Mouse (Mus musculus): ENCODE data around the gene Wwp2.
"Not testable (repeated sequence)": the region's sequence is repeated elsewhere in the genome, so short reads cannot be mapped to it uniquely, and the experiment has no call there.

The Wwp2 gene

GRCm38 (mm10) chr8:107473369-107473768 lies 37.2 kb downstream of the Wwp2 start:
- in situ Hi-C loops (cut with MboI, MseI), result no loop called here

DNA sequence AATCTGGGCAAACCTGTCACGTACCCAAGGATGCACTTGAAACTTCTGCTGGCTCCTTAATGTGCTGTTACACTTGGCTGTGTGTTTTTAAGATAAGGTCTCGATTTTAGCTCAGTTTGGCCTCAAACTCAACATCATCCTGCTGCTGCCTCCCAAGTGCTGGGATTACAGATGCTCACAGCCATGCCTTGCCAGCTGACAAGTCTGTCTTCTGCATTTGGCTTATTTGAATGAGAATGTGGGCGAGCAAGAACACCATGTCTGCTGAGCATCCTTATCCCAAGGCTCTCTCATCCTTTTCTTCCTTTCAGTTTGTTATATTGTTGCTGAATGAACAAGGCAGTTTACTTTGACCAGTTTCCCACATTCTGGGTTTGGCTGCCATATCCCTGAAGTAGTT lies 39.4 kb downstream of the Wwp2 start:
- in situ Hi-C loops (cut with MboI, MseI), result no loop called here

- in situ Hi-C loops (cut with MboI, MseI), result not testable (repeated sequence)
Measured at GRCm38 (mm10) chr8:107476786-107477185, 40.6 kb downstream of the Wwp2 start.

DNA sequence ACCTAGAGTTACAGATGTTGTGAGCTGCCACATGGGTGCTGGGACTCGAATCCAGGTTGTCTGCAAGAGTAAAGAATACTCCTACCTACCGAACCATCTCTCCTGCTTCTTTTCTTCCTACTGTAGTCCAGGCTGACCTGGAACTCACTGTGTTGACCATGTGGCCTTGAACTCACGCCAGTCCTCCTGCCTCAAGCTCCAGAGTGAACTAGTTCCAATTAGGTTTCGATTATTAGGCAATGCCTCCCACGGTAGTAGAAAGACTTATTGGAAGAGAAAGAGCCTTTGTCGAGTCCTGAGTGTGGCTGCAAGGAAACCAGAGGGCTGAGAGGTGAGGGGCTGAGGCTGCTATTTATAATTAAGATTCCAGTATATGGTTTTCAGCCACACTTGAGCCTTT lies 42.6 kb downstream of the Wwp2 start:
- in situ Hi-C loops (cut with MboI, MseI), result no loop called here

DNA sequence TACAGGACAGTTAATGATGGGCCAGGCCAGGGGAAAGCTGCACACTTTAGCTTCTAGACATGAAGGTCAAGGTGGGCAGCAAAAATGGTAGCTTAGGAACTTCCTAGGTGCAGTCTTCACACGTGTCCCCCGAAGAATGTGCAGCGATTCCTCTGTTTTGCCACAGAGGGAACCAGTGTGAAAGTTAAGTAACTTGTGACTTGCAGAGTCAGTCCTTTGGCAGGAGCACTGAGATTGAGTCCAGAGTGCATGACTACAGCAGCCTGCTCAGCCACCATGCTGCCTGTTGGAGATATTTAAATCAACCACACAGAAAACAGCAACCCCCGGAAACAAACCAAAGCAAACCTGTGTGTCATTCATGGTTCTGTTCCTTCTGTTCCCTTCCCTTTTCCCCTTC lies 44.3 kb downstream of the Wwp2 start:
- in situ Hi-C loops (cut with MboI, MseI), result no loop called here

- in situ Hi-C loops (cut with MboI, MseI), result no loop called here
Measured at GRCm38 (mm10) chr8:107483250-107483649, 47.1 kb downstream of the Wwp2 start.

GRCm38 (mm10) chr8:107484956-107485355 lies 48.8 kb downstream of the Wwp2 start:
- in situ Hi-C loops (cut with MboI, MseI), result no loop called here

DNA sequence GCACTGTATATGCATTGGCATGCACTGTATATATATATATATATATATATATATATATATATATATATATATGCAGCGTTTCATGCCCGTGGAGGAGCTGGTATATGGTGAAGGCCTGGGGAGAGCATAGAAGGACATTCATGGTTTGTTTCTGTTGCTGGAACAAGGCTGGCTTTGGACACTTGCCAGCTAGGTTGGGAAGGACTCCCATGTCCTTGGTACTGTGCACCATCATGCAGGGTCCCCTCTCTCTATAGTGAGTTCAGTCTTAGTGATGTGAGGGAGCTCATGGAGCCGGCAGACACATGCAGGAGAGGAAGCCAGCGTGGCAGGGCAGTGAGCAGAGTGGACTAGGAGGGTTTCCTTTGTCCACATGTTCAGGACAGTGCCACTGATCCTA lies 52.4 kb downstream of the Wwp2 start:
- in situ Hi-C loops (cut with MboI, MseI), result no loop called here

GRCm38 (mm10) chr8:107489086-107489485 lies 52.9 kb downstream of the Wwp2 start:
- in situ Hi-C loops (cut with MboI, MseI), result no loop called here

DNA sequence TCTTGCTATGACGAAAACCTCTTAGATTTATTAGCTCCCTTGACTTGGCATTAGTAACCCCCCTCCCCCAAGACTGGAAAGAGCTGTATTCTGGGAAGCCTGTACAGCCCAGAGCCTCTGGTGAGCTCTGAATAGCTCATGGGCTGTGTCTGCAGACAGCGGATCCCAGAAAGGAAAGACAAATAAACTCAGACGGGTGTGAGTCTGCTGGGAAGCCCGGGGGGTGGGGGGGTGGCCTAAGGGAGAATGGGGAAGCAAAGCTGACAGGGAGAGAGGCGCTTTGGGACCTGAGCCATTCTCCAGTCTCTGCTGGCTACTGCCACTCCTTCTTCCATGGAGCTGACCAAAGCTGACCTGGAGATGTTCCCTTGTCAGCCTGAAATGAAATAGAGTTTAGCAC lies 53.8 kb downstream of the Wwp2 start:
- in situ Hi-C loops (cut with MboI, MseI), result no loop called here

DNA sequence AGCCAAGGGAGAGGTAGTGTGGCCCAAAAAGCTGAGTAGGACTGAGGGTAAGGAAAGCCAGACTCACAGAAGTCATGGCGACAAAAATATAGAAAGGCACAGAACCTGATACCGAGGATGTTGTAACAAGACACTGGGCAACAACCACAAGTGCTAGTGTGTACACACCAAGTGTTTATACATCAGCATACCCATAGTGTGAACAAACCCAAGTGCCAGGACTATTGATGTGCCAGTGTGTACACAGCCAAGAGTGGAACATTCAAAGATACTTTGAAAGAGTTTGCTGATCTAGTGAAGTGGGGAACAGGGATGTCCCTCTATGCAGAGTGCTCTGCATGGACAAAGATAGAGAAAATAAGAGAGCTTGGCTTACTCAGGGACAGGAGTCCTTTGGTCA lies 54.5 kb downstream of the Wwp2 start:
- in situ Hi-C loops (cut with MboI, MseI), result no loop called here

DNA sequence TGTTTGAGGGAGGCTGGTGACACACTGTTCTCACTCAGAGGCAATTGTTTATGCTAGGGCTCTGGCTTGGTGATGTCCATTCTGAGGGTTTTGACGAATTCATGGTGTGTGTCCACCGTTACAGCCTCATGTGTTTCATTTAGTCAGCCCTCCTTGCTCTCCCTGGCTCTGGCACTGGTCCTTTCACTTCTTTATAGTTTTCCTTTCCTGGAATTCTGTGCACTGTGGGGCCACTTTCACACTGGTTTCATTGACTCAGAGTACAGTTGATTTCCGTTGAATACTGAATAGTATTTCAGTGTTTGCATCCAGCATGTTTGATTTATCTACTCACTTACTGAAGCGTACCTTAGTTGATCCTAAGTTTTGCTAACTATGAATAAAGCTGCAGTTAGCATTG lies 55.0 kb downstream of the Wwp2 start:
- in situ Hi-C loops (cut with MboI, MseI), result no loop called here

- in situ Hi-C loops (cut with MboI, MseI), result no loop called here
Measured at GRCm38 (mm10) chr8:107491831-107492230, 55.7 kb downstream of the Wwp2 start.

DNA sequence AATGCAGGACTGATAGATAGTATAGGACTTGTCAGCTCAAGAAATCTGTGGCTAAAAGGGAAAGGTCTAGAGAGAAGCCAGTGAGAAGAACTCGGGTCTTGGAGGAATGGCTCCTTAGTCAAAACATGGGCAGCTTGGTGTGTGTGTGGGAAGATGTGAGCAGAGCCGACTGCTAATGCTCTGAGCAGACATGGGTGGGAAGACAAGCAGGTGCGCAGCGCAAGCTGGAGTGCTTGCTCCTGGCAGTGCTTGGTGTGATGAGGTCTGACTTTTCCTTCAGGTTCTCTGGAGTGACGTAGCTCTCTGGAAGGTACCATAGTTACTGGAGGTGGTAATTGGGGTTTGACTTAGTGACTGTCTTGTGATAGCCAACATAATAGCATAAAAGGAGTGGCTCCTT lies 56.6 kb downstream of the Wwp2 start:
- in situ Hi-C loops (cut with MboI, MseI), result no loop called here

DNA sequence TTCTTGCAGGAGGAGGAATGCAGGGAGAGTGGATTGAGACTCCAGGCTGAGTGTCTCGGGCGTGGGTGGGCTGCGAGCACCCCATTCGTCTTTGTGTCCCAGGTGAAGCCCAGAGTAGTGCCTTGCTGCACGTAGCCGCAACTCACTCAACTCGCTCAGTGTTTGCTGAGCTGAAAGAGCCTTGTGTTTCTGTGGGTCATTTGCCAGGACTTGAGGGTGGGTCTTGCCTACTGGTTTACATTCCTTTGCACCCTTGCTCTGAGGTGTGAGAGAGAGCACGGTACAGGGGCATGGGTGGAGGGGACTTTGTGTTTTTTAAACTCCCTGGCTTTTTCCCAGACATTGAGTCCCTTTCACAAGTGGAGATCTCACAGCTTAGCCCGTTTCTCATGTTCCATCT lies 59.3 kb downstream of the Wwp2 start:
- in situ Hi-C loops (cut with MboI, MseI), result no loop called here

GRCm38 (mm10) chr8:107497708-107498107 lies 61.5 kb downstream of the Wwp2 start:
- in situ Hi-C loops (cut with MboI, MseI), result no loop called here

- in situ Hi-C loops (cut with MboI, MseI), result no loop called here
Measured at GRCm38 (mm10) chr8:107498390-107498789, 62.2 kb downstream of the Wwp2 start.

DNA sequence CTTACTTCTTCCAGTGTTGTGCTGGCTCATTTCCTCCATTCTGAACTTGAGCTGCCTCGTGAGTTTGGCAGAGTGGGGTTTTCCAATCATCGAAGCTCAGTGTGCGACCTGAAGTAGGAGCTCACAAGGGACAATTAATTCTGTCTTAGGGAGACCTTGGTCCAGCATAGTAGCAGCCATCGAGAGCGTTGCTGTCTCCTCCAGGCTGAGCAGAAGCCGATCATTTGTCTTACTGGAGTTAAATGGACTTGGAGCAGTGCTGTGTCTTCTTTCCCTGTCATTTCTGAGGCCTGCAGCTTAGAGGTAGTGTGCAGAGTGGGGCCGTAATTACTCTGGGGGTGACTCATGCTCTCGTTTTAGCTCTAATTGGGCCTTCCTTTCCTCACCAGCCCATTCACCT lies 62.6 kb downstream of the Wwp2 start:
- in situ Hi-C loops (cut with MboI, MseI), result no loop called here

DNA sequence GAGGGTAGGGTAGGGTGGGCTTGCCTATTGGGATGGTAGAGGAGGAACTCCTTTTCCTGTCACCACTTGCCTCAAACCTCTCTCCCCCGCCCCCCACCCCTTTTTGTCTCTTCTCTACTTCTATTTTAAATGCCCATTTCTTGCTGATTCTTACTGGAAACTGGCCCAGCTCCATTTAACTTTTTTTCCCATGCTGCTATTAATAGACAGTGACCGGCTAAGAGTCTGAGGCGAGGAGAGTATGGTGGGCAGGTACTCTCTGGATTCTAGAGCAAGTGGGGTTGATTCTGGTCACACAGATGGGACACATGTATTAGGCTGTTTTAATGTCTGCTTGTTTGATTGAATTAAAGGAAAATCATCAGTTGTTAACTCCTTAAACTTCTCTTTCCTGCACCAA lies 63.4 kb downstream of the Wwp2 start:
- in situ Hi-C loops (cut with MboI, MseI), result no loop called here

DNA sequence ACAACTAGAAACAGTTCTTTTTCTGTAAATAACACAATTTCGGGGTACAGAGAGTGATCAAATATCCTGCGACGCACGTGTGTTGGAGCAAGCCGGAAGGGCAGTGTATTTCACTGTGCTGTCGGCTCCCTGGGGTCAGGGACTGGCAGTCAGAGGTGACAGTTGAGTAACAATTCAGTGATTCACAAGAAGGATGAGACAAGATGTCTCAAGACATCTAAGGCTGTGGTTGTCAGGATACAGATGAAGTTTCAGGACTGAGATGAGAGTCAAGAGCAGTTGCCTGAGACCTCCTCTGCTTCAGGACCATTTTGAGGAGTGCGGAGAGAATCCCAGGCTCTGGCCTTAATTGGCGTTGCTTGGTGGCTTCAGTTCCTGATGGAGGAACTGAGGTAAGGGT lies 66.2 kb downstream of the Wwp2 start:
- in situ Hi-C loops (cut with MboI, MseI), result no loop called here

- in situ Hi-C loops (cut with MboI, MseI), result no loop called here
Measured at GRCm38 (mm10) chr8:107502922-107503321, 66.8 kb downstream of the Wwp2 start.

- in situ Hi-C loops (cut with MboI, MseI), result no loop called here
Measured at GRCm38 (mm10) chr8:107503354-107503753, 67.2 kb downstream of the Wwp2 start.

DNA sequence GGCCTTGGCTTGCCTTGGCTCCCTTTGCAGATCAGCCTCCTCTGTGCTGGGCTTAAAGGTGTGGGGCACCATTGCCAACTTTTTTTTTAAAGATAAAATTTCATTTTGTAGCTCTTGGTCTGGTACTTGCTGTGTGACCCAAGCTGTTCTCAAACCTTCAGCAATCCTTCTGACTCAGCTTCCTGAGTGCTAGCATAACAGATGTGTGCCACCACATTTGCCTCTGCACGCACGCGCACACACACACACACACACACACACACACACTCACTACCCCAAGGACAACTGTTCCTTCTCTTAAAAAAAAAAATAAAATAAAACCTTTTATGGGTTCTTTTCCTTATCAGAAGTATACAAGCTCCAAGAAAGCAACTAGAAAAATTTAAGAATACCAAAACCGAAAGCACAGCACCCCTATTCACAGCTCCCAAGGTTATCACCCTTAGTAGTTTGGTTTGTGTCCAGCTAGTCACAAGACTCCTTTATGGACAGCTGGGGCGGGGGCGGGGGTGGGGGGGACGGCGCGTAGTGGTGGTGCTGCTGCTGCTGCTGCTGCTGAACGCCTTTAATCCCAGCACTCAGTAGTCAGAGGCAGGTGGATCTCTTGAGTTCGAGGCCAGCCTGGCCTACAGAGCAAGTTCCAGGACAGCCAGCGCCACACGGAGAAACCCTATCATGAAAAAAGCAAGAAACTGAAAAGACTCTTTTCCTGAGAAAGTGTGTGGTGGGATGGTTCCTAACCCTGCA lies 68.2 kb downstream of the Wwp2 start:
- in situ Hi-C loops (cut with MboI, MseI), result no loop called here

- in situ Hi-C loops (cut with MboI, MseI), result loop anchor here in 1 of 2 experiments (5.0 kb wide), 1 partner anchor 43 kb away; no protein-coding TSS in a partner anchor
Measured at GRCm38 (mm10) chr8:107505271-107505670, 69.1 kb downstream of the Wwp2 start.
